ENCODE assay signal across 8 mouse cellular contexts in genomic region chr5:124051899-124052491, GRCm38 (mm10). TPM values are rescaled to one million over a fixed set of nuclear protein-coding genes. Genes with fewer than 3 reads are reported as not detected.
A peak's percentile ranks its signal among the peaks of the same experiment; 100 is the strongest.
DNase-seq lines count a peak whose midpoint lies in the region; ATAC-seq and TF ChIP-seq lines count a peak whose summit lies in the region.

No protein-coding gene starts in this region.

- no peak for TF ChIP-seq CTCF in cerebellum, adult 2 months (IDR thresholded peaks at IDR 0.05; ENCODE audit: borderline replicate concordance, insufficient read depth, low read depth, low read length)
- no peak for TF ChIP-seq CTCF in midbrain, postnatal 0 days (IDR thresholded peaks at IDR 0.05)

- 0 out of 2 replicates have a peak, but pooled peaks have one; percentile 40 for ATAC-seq in heart, embryonic 14.5 days (ENCODE audit: insufficient number of reproducible peaks, insufficient read depth, low FRiP score, low read depth)
- ATAC-seq in megakaryocyte, adult 5-6 weeks (ENCODE audit: poor library complexity, severe bottlenecking) = peak; percentile 88
- ATAC-seq in midbrain, postnatal 0 days (ENCODE audit: low FRiP score) = no peak

- peak; percentile 40 for DNase-seq in spleen, adult 12 weeks (ENCODE audit: low spot score)
- DNase-seq in spleen, adult 18-20 months = no peak
- DNase-seq in thymus, postnatal 4 days = peak; percentile 58
- no peak for DNase-seq in cerebellum, adult 2 months
- DNase-seq in layer of hippocampus, postnatal 10 days (ENCODE audit: low spot score in 2 of 2) = no peak
- no peak for DNase-seq in midbrain, postnatal 0 days (ENCODE audit: low spot score)

- H3K27ac ChIP-seq in heart, embryonic 14.5 days (replicated peaks in 1 of 2; ENCODE audit: control insufficient read depth in 1 of 2, insufficient read depth in 1 of 2, low read depth in 2 of 2, low read length in 2 of 2) = no peak overlapping the region
- no peak overlapping the region for H3K27ac ChIP-seq in cerebellum, adult 2 months (ENCODE audit: insufficient read depth, low read length)
- no peak overlapping the region for H3K27ac ChIP-seq in midbrain, postnatal 0 days (ENCODE audit: low read depth, low read length)

- H3K9ac ChIP-seq in heart, embryonic 14.5 days (ENCODE audit: low read length) = no peak overlapping the region
- no peak overlapping the region for H3K9ac ChIP-seq in midbrain, postnatal 0 days (replicated peaks; ENCODE audit: low read length, poor library complexity, severe bottlenecking)

- no peaks in the 10 kb centered on the region for H3K36me3 ChIP-seq in heart, embryonic 14.5 days (ENCODE audit: control insufficient read depth, insufficient read depth, low read length)
- no peaks in the 10 kb centered on the region for H3K36me3 ChIP-seq in midbrain, postnatal 0 days (ENCODE audit: insufficient read depth, low read length)

- H3K27me3 ChIP-seq in heart, embryonic 14.5 days (ENCODE audit: control insufficient read depth, insufficient read depth, low read length) = no peaks in the 10 kb centered on the region
- no peaks in the 10 kb centered on the region for H3K27me3 ChIP-seq in cerebellum, adult 2 months (ENCODE audit: control insufficient read depth, insufficient read depth, low read length)
- no peaks in the 10 kb centered on the region for H3K27me3 ChIP-seq in midbrain, postnatal 0 days (ENCODE audit: insufficient read depth, low read length)

- H3K4me2 ChIP-seq in heart, embryonic 14.5 days (ENCODE audit: low read length) = no peak overlapping the region
- no peak overlapping the region for H3K4me2 ChIP-seq in midbrain, postnatal 0 days (ENCODE audit: low read depth, low read length, poor library complexity, severe bottlenecking)

- peaks cover 3% of the 10 kb centered on the region; the same call in 1 of the 2 replicates for H3K9me3 ChIP-seq in heart, embryonic 14.5 days (ENCODE audit: control insufficient read depth, low read length)
- H3K9me3 ChIP-seq in midbrain, postnatal 0 days (ENCODE audit: low read length) = no peaks in the 10 kb centered on the region

- no peak for TF ChIP-seq POLR2A in cerebellum, adult 2 months (IDR thresholded peaks at IDR 0.05; ENCODE audit: borderline replicate concordance, insufficient read depth, low read length)

- no peak overlapping the region for H3K4me3 ChIP-seq in heart, embryonic 14.5 days (ENCODE audit: control insufficient read depth in 1 of 2, insufficient read depth in 1 of 2, low read depth in 1 of 2, low read length in 2 of 2)
- H3K4me3 ChIP-seq in cerebellum, adult 2 months (replicated peaks; ENCODE audit: insufficient read depth, low read depth, low read length) = no peak overlapping the region
- no peak overlapping the region for H3K4me3 ChIP-seq in midbrain, postnatal 0 days (ENCODE audit: low read depth, low read length)

- 60% methylated on average over 11 of the region's 11 CpGs for WGBS in heart, embryonic 14.5 days
- WGBS in cerebellum, adult 2 months = 77% methylated on average over 11 of the region's 11 CpGs
- WGBS in midbrain, postnatal 0 days = 86% methylated on average over 11 of the region's 11 CpGs

- H3K4me1 ChIP-seq in heart, embryonic 14.5 days (ENCODE audit: control insufficient read depth in 2 of 2, insufficient read depth in 2 of 2, low read length in 2 of 2) = peaks cover 15 to 26% of the 10 kb centered on the region in 2 experiments
- H3K4me1 ChIP-seq in cerebellum, adult 2 months (ENCODE audit: control insufficient read depth, insufficient read depth, low read length) = no peaks in the 10 kb centered on the region; the same call in 1 of the 2 replicates
- H3K4me1 ChIP-seq in midbrain, postnatal 0 days (ENCODE audit: insufficient read depth, low read length) = 0 out of 2 replicates have a peak, but pooled peaks cover 3% of the 10 kb centered on the region

RNA-seq across cellular contexts. Expression of gene Vps37b, which starts 19.9 kb away (rescaled TPM):
- polyA plus RNA-seq in heart, embryonic 14.5 days (2014; fragmentation: Nextera tagmentation; extraction: Ambion mirVana) = 47.6 and 47.7 TPM in 2 replicates
- 28.9 and 29.2 TPM in 2 replicates for total RNA-seq in megakaryocyte, adult 5-6 weeks (2015)
- 29.1 and 29.9 TPM in 2 replicates for total RNA-seq in megakaryocyte, adult 5-6 weeks (2017)
- polyA plus RNA-seq in cerebellum, adult 2 months (2012; rRNA removed) = 41.7 and 47.5 TPM in 2 replicates
- total RNA-seq in layer of hippocampus, postnatal 10 days (2021) = 10 to 100 TPM; 38.4 to 41.6 TPM
- 52.3 and 75.5 TPM in 2 replicates for total RNA-seq in midbrain, postnatal 0 days (2014; rRNA removed)
- polyA plus RNA-seq in midbrain, postnatal 0 days (2015; fragmentation: Nextera tagmentation; extraction: Ambion mirVana) = 54.3 and 56.2 TPM in 2 replicates

RNA-seq across cellular contexts. Expression of gene Abcb9, which starts 43.6 kb away (rescaled TPM):
- 0.81 and 0.97 TPM in 2 replicates for polyA plus RNA-seq in heart, embryonic 14.5 days (2014; fragmentation: Nextera tagmentation; extraction: Ambion mirVana)
- 0.62 and 1.4 TPM in 2 replicates for total RNA-seq in megakaryocyte, adult 5-6 weeks (2015)
- total RNA-seq in megakaryocyte, adult 5-6 weeks (2017) = 0.12 and 1.3 TPM in 2 replicates
- polyA plus RNA-seq in cerebellum, adult 2 months (2012; rRNA removed) = 34.7 and 37.1 TPM in 2 replicates
- total RNA-seq in layer of hippocampus, postnatal 10 days (2021) = 10 to 100 TPM; 30.6 to 32.0 TPM
- total RNA-seq in midbrain, postnatal 0 days (2014; rRNA removed) = 41.7 and 42.1 TPM in 2 replicates
- polyA plus RNA-seq in midbrain, postnatal 0 days (2015; fragmentation: Nextera tagmentation; extraction: Ambion mirVana) = 29.6 and 30.1 TPM in 2 replicates

Comparison
In these comparisons a context has a peak if more than half of its experiments do, and no peak if none do; other contexts are left out.
1. DNase-seq: peak in spleen, adult 12 weeks (single experiment) and thymus, postnatal 4 days (single experiment); none in spleen, adult 18-20 months (0 of 2), cerebellum, adult 2 months (0 of 2), layer of hippocampus, postnatal 10 days (0 of 2) and midbrain, postnatal 0 days (single experiment).
2. RNA of gene Abcb9, which starts 43.6 kb away (total RNA-seq): 41.7 to 42.1 TPM in midbrain, postnatal 0 days and 30.6 to 32.0 TPM in layer of hippocampus, postnatal 10 days; 0.12 to 1.4 TPM in megakaryocyte, adult 5-6 weeks; every median in the first group is over 10 times any median in the second.